Mouse (Mus musculus): Measurements from ENCODE around the gene Arhgap6.

Arhgap6 gene

GRCm38 (mm10) chrX:169107372-169107771, 312.5 kb downstream of the Arhgap6 start:
- no peak for DNase-seq (ENCODE audit: low read depth in 1 of 2, low spot score in 2 of 2)

- no peak for DNase-seq (ENCODE audit: low read depth in 1 of 2, low spot score in 2 of 2)
Measured at GRCm38 (mm10) chrX:169110031-169110430, 315.1 kb downstream of the Arhgap6 start.

- no peak for DNase-seq (ENCODE audit: low read depth in 1 of 2, low spot score in 2 of 2)
Measured at GRCm38 (mm10) chrX:169112662-169113061, 317.8 kb downstream of the Arhgap6 start.

GRCm38 (mm10) chrX:169123115-169123772, 328.3 kb downstream of the Arhgap6 start:
- DNase-seq (ENCODE audit: low read depth in 1 of 2, low spot score in 2 of 2) = peak in 1 of 2 experiments; percentile 4

GRCm38 (mm10) chrX:169123773-169124151, 328.9 kb downstream of the Arhgap6 start:
- DNase-seq (ENCODE audit: low read depth in 1 of 2, low spot score in 2 of 2) = peak in 1 of 2 experiments; percentile 2

GRCm38 (mm10) chrX:169139758-169140157, 344.9 kb downstream of the Arhgap6 start:
- no peak for DNase-seq (ENCODE audit: low read depth in 1 of 2, low spot score in 2 of 2)

GRCm38 (mm10) chrX:169140467-169140866, 345.6 kb downstream of the Arhgap6 start:
- no peak for DNase-seq (ENCODE audit: low read depth in 1 of 2, low spot score in 2 of 2)

- DNase-seq (ENCODE audit: low read depth in 1 of 2, low spot score in 2 of 2) = no peak
Measured at GRCm38 (mm10) chrX:169153805-169154204, 358.9 kb downstream of the Arhgap6 start.

- no peak for DNase-seq (ENCODE audit: low read depth in 1 of 2, low spot score in 2 of 2)
Measured at GRCm38 (mm10) chrX:169158385-169158784, 363.5 kb downstream of the Arhgap6 start.

- no peak for DNase-seq (ENCODE audit: low read depth in 1 of 2, low spot score in 2 of 2)
Measured at GRCm38 (mm10) chrX:169170981-169171380, 376.1 kb downstream of the Arhgap6 start.

GRCm38 (mm10) chrX:169173796-169174195, 378.9 kb downstream of the Arhgap6 start:
- no peak for DNase-seq (ENCODE audit: low read depth in 1 of 2, low spot score in 2 of 2)

- no peak for DNase-seq (ENCODE audit: low read depth in 1 of 2, low spot score in 2 of 2)
Measured at GRCm38 (mm10) chrX:169178634-169179033, 383.7 kb downstream of the Arhgap6 start.

- no peak for DNase-seq (ENCODE audit: low read depth in 1 of 2, low spot score in 2 of 2)
Measured at GRCm38 (mm10) chrX:169187100-169187499, 392.2 kb downstream of the Arhgap6 start, which contains the start of gene Amelx. TSS of gene Amelx (minus strand) at chrX:169187200.

GRCm38 (mm10) chrX:169210019-169210418, 415.1 kb downstream of the Arhgap6 start:
- DNase-seq (ENCODE audit: low read depth in 1 of 2, low spot score in 2 of 2) = no peak

GRCm38 (mm10) chrX:169220064-169220463, 425.2 kb downstream of the Arhgap6 start:
- DNase-seq (ENCODE audit: low read depth in 1 of 2, low spot score in 2 of 2) = no peak

GRCm38 (mm10) chrX:169222357-169223062, 427.6 kb downstream of the Arhgap6 start:
- DNase-seq (ENCODE audit: low read depth in 1 of 2, low spot score in 2 of 2) = no peak

GRCm38 (mm10) chrX:169255915-169256314, 461.0 kb downstream of the Arhgap6 start:
- no peak for DNase-seq (ENCODE audit: low read depth in 1 of 2, low spot score in 2 of 2)

GRCm38 (mm10) chrX:169256741-169257140, 461.8 kb downstream of the Arhgap6 start:
- DNase-seq (ENCODE audit: low read depth in 1 of 2, low spot score in 2 of 2) = no peak

- no peak for DNase-seq (ENCODE audit: low read depth in 1 of 2, low spot score in 2 of 2)
Measured at GRCm38 (mm10) chrX:169261034-169261433, 466.1 kb downstream of the Arhgap6 start.

- DNase-seq (ENCODE audit: low read depth in 1 of 2, low spot score in 2 of 2) = no peak
Measured at GRCm38 (mm10) chrX:169262212-169262611, 467.3 kb downstream of the Arhgap6 start.

- no peak for DNase-seq (ENCODE audit: low read depth in 1 of 2, low spot score in 2 of 2)
Measured at GRCm38 (mm10) chrX:169263433-169264172, 468.7 kb downstream of the Arhgap6 start.

GRCm38 (mm10) chrX:169299579-169299978, 504.7 kb downstream of the Arhgap6 start:
- DNase-seq (ENCODE audit: low read depth in 1 of 2, low spot score in 2 of 2) = no peak
